Mouse (Mus musculus) heart, embryonic 14.5 days (tissue): ENCODE results near the gene Rbm28. TPM values are rescaled to one million over a fixed set of nuclear protein-coding genes. Genes with fewer than 3 reads are reported as not detected.

ENCODE experiments used
- ATAC-seq: fragments of 200-750 bp; cut with Nextera tagmentation; 2 replicates; pipeline ENCODE4 v1.8.0; 2017; ENCODE audit warnings: low read depth, moderate TSS enrichment; ENCODE audit not compliant: insufficient number of reproducible peaks, insufficient read depth, low FRiP score
- H3K27ac ChIP-seq, 2 experiments: fragments of 200-500 bp in 1 of 2; fragments of 300-500 bp in 1 of 2; sonication (generic) in 1 of 2; replicated peaks in 1 of 2; 2 replicates each; pipeline ENCODE4 v1.5.1; 2012 to 2014; ENCODE audit warnings: low read depth in 2 of 2, low read length in 2 of 2, control low read depth in 1 of 2, mild to moderate bottlenecking in 1 of 2, mixed read lengths in 1 of 2; ENCODE audit not compliant: control insufficient read depth in 1 of 2, insufficient read depth in 1 of 2
- H3K27me3 ChIP-seq: fragments of 300-500 bp; sonication (generic); 2 replicates; pipeline ENCODE4 v1.6.1; 2014; ENCODE audit warnings: mild to moderate bottlenecking, low read length, control low read depth; ENCODE audit not compliant: control insufficient read depth, insufficient read depth
- H3K36me3 ChIP-seq: fragments of 300-500 bp; sonication (generic); 2 replicates; pipeline ENCODE4 v1.6.1; 2014; ENCODE audit warnings: mild to moderate bottlenecking, control low read depth, low read length, mixed read lengths; ENCODE audit not compliant: control insufficient read depth, insufficient read depth
- H3K4me1 ChIP-seq, 2 experiments: fragments of 200-500 bp in 1 of 2; fragments of 300-500 bp in 1 of 2; sonication (generic) in 1 of 2; 2 replicates each; pipeline ENCODE4 v1.6.1; 2012 to 2014; ENCODE audit warnings: low read length in 2 of 2, control low read depth in 1 of 2, mixed read lengths in 1 of 2; ENCODE audit not compliant: control insufficient read depth in 2 of 2, insufficient read depth in 2 of 2
- H3K4me2 ChIP-seq: fragments of 300-500 bp; sonication (generic); 2 replicates; pipeline ENCODE4 v1.6.1; 2014; ENCODE audit warnings: mild to moderate bottlenecking, low read length
- H3K4me3 ChIP-seq, 2 experiments: fragments of 200-500 bp in 1 of 2; fragments of 300-500 bp in 1 of 2; sonication (generic) in 1 of 2; 2 replicates each; pipeline ENCODE4 v1.5.1; 2012 to 2014; ENCODE audit warnings: low read length in 2 of 2, mild to moderate bottlenecking in 2 of 2, control low read depth in 1 of 2, low read depth in 1 of 2, moderate library complexity in 1 of 2; ENCODE audit not compliant: control insufficient read depth in 1 of 2, insufficient read depth in 1 of 2
- H3K9ac ChIP-seq: fragments of 300-500 bp; sonication (generic); 2 replicates; pipeline ENCODE4 v1.6.1; 2014; ENCODE audit warnings: mild to moderate bottlenecking, low read length
- H3K9me3 ChIP-seq: fragments of 300-500 bp; sonication (generic); 2 replicates; pipeline ENCODE4 v1.6.1; 2016; ENCODE audit warnings: low read length, control low read depth; ENCODE audit not compliant: control insufficient read depth
- WGBS: fragments of 180-500 bp; shearing (Covaris S2); extraction: QIAGEN DNeasy Blood & Tissue Kit; methylation state at CpG from one replicate; pipeline ENCODE4 v1.1.7; 2014; 5-methylcytosine and 5-hydroxymethylcytosine counted together
- polyA plus RNA-seq: library from polyadenylated mRNA; unstranded; fragments of >200 nt; fragmentation: Nextera tagmentation; extraction: Ambion mirVana; gene quantifications from 2 replicates; pipeline ENCODE4 v1.2.1, GENCODE M21; 2014

The Rbm28 gene
- polyA plus RNA-seq, 1 experiment from 2014 or later = 30.2 TPM

GRCm38 (mm10) chr6:29200496-29200895, 35.7 kb upstream of the Rbm28 start:
- H3K9ac ChIP-seq = no peak overlapping the region
- no peaks in the 10 kb centered on the region for H3K27me3 ChIP-seq
- no peak overlapping the region for H3K27ac ChIP-seq
- H3K4me2 ChIP-seq = no peak overlapping the region
- no peak for ATAC-seq
- WGBS = 58% methylated on average over 3 of the region's 3 CpGs
- H3K9me3 ChIP-seq = no peaks in the 10 kb centered on the region
- H3K4me1 ChIP-seq = peaks cover 0 to 4% of the 10 kb centered on the region in 2 experiments; a peak in 1 of 4 replicates
- peaks cover 37% of the 10 kb centered on the region for H3K36me3 ChIP-seq
- no peak overlapping the region for H3K4me3 ChIP-seq

GRCm38 (mm10) chr6:29199223-29199855, 34.5 kb upstream of the Rbm28 start:
- no peak for ATAC-seq
- peak overlapping the region; percentile 9 for H3K9ac ChIP-seq
- H3K36me3 ChIP-seq = peaks cover 31% of the 10 kb centered on the region
- H3K4me1 ChIP-seq = peaks cover 3 to 5% of the 10 kb centered on the region in 2 experiments; a peak in 2 of 4 replicates
- H3K27me3 ChIP-seq = no peaks in the 10 kb centered on the region
- 28% methylated on average over 8 of the region's 8 CpGs for WGBS
- H3K9me3 ChIP-seq = no peaks in the 10 kb centered on the region
- H3K4me3 ChIP-seq = peak overlapping the region; percentile 21 to 40
- H3K27ac ChIP-seq = no peak overlapping the region
- peak overlapping the region; percentile 61 for H3K4me2 ChIP-seq

GRCm38 (mm10) chr6:29198309-29199222, 33.8 kb upstream of the Rbm28 start:
- Histone ChIP-seq H3K36me3 (peaks cover 24% of the 10 kb centered on the region), H3K4me3 (peak overlapping the region; percentile 21 to 40), H3K9ac (peak overlapping the region; percentile 9), H3K9me3 (no peaks in the 10 kb centered on the region), H3K27ac (no peak overlapping the region), H3K4me2 (peak overlapping the region; percentile 61), H3K4me1 (peaks cover 4 to 9% of the 10 kb centered on the region in 2 experiments; a peak in 2 of 4 replicates), H3K27me3 (no peaks in the 10 kb centered on the region)
- WGBS = 14% methylated on average over 25 of the region's 25 CpGs
- no peak; the same call in 1 of the 2 replicates for ATAC-seq

- Histone ChIP-seq H3K4me2 (no peak overlapping the region), H3K9ac (no peak overlapping the region), H3K27ac (no peak overlapping the region), H3K27me3 (no peaks in the 10 kb centered on the region), H3K4me1 (peaks cover 4 to 9% of the 10 kb centered on the region in 2 experiments; a peak in 2 of 4 replicates), H3K9me3 (no peaks in the 10 kb centered on the region), H3K36me3 (0 out of 2 replicates have a peak, but pooled peaks cover 3% of the 10 kb centered on the region), H3K4me3 (no peak overlapping the region)
- 74% methylated on average over 5 of the region's 5 CpGs for WGBS
- no peak for ATAC-seq
These were observed 31.3 kb upstream of the Rbm28 start for GRCm38 (mm10) chr6:29195846-29196698.

- H3K4me1 ChIP-seq = peaks cover 4 to 9% of the 10 kb centered on the region in 2 experiments; a peak in 2 of 4 replicates
- WGBS = 78% methylated on average over 5 of the region's 5 CpGs
- H3K9ac ChIP-seq = no peak overlapping the region
- H3K36me3 ChIP-seq = no peaks in the 10 kb centered on the region
- no peak overlapping the region for H3K27ac ChIP-seq
- H3K9me3 ChIP-seq = no peaks in the 10 kb centered on the region
- ATAC-seq = no peak
- H3K4me2 ChIP-seq = no peak overlapping the region
- H3K4me3 ChIP-seq = no peak overlapping the region
- H3K27me3 ChIP-seq = no peaks in the 10 kb centered on the region
These were observed 30.3 kb upstream of the Rbm28 start for GRCm38 (mm10) chr6:29195146-29195545.

- 34% methylated on average over 15 of the region's 15 CpGs for whole genome bisulfite sequencing
- no peaks in the 10 kb centered on the region for H3K27me3 ChIP-seq
- no peaks in the 10 kb centered on the region for H3K9me3 ChIP-seq
- no peaks in the 10 kb centered on the region for H3K36me3 ChIP-seq
- peak overlapping the region; percentile 60 to 73 for H3K27ac ChIP-seq
- H3K4me2 ChIP-seq = peak overlapping the region; percentile 8; the same call in 1 of the 2 replicates
- peaks cover 4 to 9% of the 10 kb centered on the region in 2 experiments; a peak in 2 of 4 replicates for H3K4me1 ChIP-seq
- peak; percentile 72 for ATAC-seq
- H3K4me3 ChIP-seq = no peak overlapping the region
- no peak overlapping the region for H3K9ac ChIP-seq
These were observed 29.4 kb upstream of the Rbm28 start for GRCm38 (mm10) chr6:29193961-29194750.
